Mouse (Mus musculus) urinary bladder, adult 2 months (tissue): ENCODE data around the gene Brd2. TPM values are rescaled to one million over a fixed set of nuclear protein-coding genes. Genes with fewer than 3 reads are reported as not detected.

ENCODE experiments used
- DNase-seq: peaks from one replicate; pipeline ENCODE4 v3.0.0; 2022; ENCODE audit warnings: low spot score
- polyA plus RNA-seq: library from polyadenylated mRNA; depleted of rRNA; stranded (reverse); fragments of >200 nt; gene quantifications from 2 replicates; pipeline ENCODE4 v1.2.3, GENCODE M21; 2012; rRNA removed

Brd2 gene
- polyA plus RNA-seq, 1 experiment: 135 TPM

- no peak for DNase-seq
Measured at GRCm38 (mm10) chr17:34087386-34087785, 35.0 kb downstream of the Brd2 start.

GRCm38 (mm10) chr17:34083104-34083503 is 39.3 kb downstream of the Brd2 start:
- no peak for DNase-seq

- DNase-seq: no peak
Measured at GRCm38 (mm10) chr17:34079621-34080020, 42.8 kb downstream of the Brd2 start.

GRCm38 (mm10) chr17:34079002-34079401 is 43.4 kb downstream of the Brd2 start:
- no peak for DNase-seq

GRCm38 (mm10) chr17:34078148-34078547 is 44.3 kb downstream of the Brd2 start:
- DNase-seq: no peak

- no peak for DNase-seq
Measured at GRCm38 (mm10) chr17:34077549-34077948, 44.9 kb downstream of the Brd2 start.

GRCm38 (mm10) chr17:34075271-34075670 is 47.2 kb downstream of the Brd2 start:
- no peak for DNase-seq

- no peak for DNase-seq
Measured at GRCm38 (mm10) chr17:34072091-34072490, 50.3 kb downstream of the Brd2 start.

- DNase-seq: no peak
Measured at GRCm38 (mm10) chr17:34068864-34069263, 53.6 kb downstream of the Brd2 start.

Other genes with a start within 250 kb of the Brd2 start
- gene Gm7029, start 248.8 kb downstream of the Brd2 start, polyA plus RNA-seq: not detected in 2 replicates
- 2.2 and 3.3 TPM in 2 replicates for gene Kifc1, start 232.0 kb downstream of the Brd2 start, polyA plus RNA-seq
- 0.14 and 0.15 TPM in 2 replicates for gene Platr17, start 217.5 kb downstream of the Brd2 start, polyA plus RNA-seq
- gene Daxx, start 213.2 kb downstream of the Brd2 start, polyA plus RNA-seq: 28.1 and 31.0 TPM in 2 replicates
- 84.7 and 122 TPM in 2 replicates for gene Tapbp, start 206.7 kb downstream of the Brd2 start, polyA plus RNA-seq
- 20.1 and 23.1 TPM in 2 replicates for gene Zbtb22, start 206.7 kb downstream of the Brd2 start, polyA plus RNA-seq
- gene Rgl2, start 193.1 kb downstream of the Brd2 start, polyA plus RNA-seq: 132 and 164 TPM in 2 replicates
- gene Pfdn6, start 182.3 kb downstream of the Brd2 start, polyA plus RNA-seq: 86.5 and 87.2 TPM in 2 replicates
- gene Wdr46, start 182.0 kb downstream of the Brd2 start, polyA plus RNA-seq: 15.8 and 17.2 TPM in 2 replicates
- gene B3galt4, start 171.1 kb downstream of the Brd2 start, polyA plus RNA-seq: 7.7 TPM in 2 replicates
- 39.3 and 39.7 TPM in 2 replicates for gene Vps52, start 166.8 kb downstream of the Brd2 start, polyA plus RNA-seq
- gene Rps18, start 166.6 kb downstream of the Brd2 start, polyA plus RNA-seq: 1,060 and 1,160 TPM in 2 replicates
- gene H2-K1, start 122.3 kb downstream of the Brd2 start, polyA plus RNA-seq: 987 and 1,071 TPM in 2 replicates
- gene Ring1, start 98.0 kb downstream of the Brd2 start, polyA plus RNA-seq: 46.1 and 76.8 TPM in 2 replicates
- 86.6 and 112 TPM in 2 replicates for gene H2-Ke6, start 94.6 kb downstream of the Brd2 start, polyA plus RNA-seq
- gene Slc39a7, start 91.0 kb downstream of the Brd2 start, polyA plus RNA-seq: 106 and 110 TPM in 2 replicates
- 47.7 and 53.1 TPM in 2 replicates for gene Rxrb, start 90.8 kb downstream of the Brd2 start, polyA plus RNA-seq
- gene Col11a2, start 83.2 kb downstream of the Brd2 start, polyA plus RNA-seq: 0.99 and 1.8 TPM in 2 replicates
- gene H2-Oa, start 30.3 kb downstream of the Brd2 start, polyA plus RNA-seq: 1.7 and 2.1 TPM in 2 replicates
- 30.0 and 31.9 TPM in 2 replicates for gene H2-DMa, start 3.1 kb downstream of the Brd2 start, polyA plus RNA-seq
- 4.1 and 4.9 TPM in 2 replicates for gene H2-DMb2, start 20.7 kb upstream of the Brd2 start, polyA plus RNA-seq
- gene H2-DMb1, start 30.4 kb upstream of the Brd2 start, polyA plus RNA-seq: 22.4 and 22.8 TPM in 2 replicates
- gene Tap1, start 64.9 kb upstream of the Brd2 start, polyA plus RNA-seq: 29.5 and 40.1 TPM in 2 replicates
- 34.7 and 37.4 TPM in 2 replicates for gene Psmb9, start 65.1 kb upstream of the Brd2 start, polyA plus RNA-seq
- 81.2 and 88.3 TPM in 2 replicates for gene Psmb8, start 75.1 kb upstream of the Brd2 start, polyA plus RNA-seq
- gene Tap2, start 80.9 kb upstream of the Brd2 start, polyA plus RNA-seq: 37.9 and 42.4 TPM in 2 replicates
- 2.7 and 5.0 TPM in 2 replicates for gene H2-Ob, start 116.3 kb upstream of the Brd2 start, polyA plus RNA-seq
- gene H2-Ab1, start 135.1 kb upstream of the Brd2 start, polyA plus RNA-seq: 251 and 267 TPM in 2 replicates
- 281 and 288 TPM in 2 replicates for gene H2-Aa, start 165.2 kb upstream of the Brd2 start, polyA plus RNA-seq
- gene H2-Eb1, start 183.2 kb upstream of the Brd2 start, polyA plus RNA-seq: 248 and 252 TPM in 2 replicates
- 0.09 and 0.18 TPM in 2 replicates for gene H2-Eb2, start 203.0 kb upstream of the Brd2 start, polyA plus RNA-seq
- 0.28 and 0.40 TPM in 2 replicates for gene Btnl2, start 232.2 kb upstream of the Brd2 start, polyA plus RNA-seq